Mouse (Mus musculus) liver, postnatal 0 days (tissue): ENCODE measurements around the gene Arpp19.

Experiments used
- CTCF ChIP-seq: sonication (generic); IDR thresholded peaks from 2 replicates; pipeline ENCODE4 v1.5.1; 2016; ENCODE audit warnings: antibody characterized with exemption, low read depth
- EP300 ChIP-seq: IDR thresholded peaks from 2 replicates; pipeline ENCODE4 v1.6.1; 2016; ENCODE audit warnings: antibody characterized with exemption, low read depth, mild to moderate bottlenecking

DNA sequence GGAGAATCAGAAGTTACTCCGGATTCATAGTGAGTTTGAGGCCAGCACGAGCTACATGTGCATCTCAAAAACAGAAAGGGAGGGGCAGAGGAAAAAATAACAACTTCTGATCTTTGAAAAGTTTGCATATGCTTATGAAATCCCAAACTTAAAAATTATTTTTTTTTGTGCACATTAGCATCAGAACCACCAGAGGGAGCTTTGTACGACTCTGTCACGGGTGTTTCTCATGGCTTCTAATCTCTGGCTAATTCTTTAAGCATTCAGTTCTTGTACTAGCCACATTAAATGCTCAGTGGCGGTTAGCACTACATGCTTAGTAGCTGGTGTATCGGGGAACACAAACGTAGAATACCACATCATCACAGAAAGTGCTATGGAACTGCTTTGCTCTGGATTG lies 4.3 kb upstream of the Arpp19 start:
- no peak for TF ChIP-seq EP300
- peak; percentile 53 for TF ChIP-seq CTCF
